Mouse (Mus musculus) heart, postnatal 25 days (tissue): ENCODE data around the gene 2300002M23Rik. TPM values are rescaled to one million over a fixed set of nuclear protein-coding genes. Genes with fewer than 3 reads are reported as not detected.

ENCODE experiments used
- DNase-seq: peaks from one replicate; pipeline ENCODE4 v3.0.0; 2022; ENCODE audit warnings: low spot score
- intact Hi-C: fragments of 180-260 bp; cut with DNase I; formaldehyde crosslinking; loops from one replicate; pipeline ENCODE4 v1.15.1; 2025
- total RNA-seq, 2 experiments: library from RNA; stranded (reverse); gene quantifications; 2 replicates each; pipeline ENCODE4 v1.2.3; 2021

2300002M23Rik gene
- total RNA-seq, 2 experiments from 2014 or later, result not detected

GRCm38 (mm10) chr17:35594456-35594855 lies 27.2 kb downstream of the 2300002M23Rik start:
- no peak for DNase-seq
- intact Hi-C loops, result loop anchor here (5.0 kb wide), 1 partner anchor 143 kb away; no protein-coding TSS in a partner anchor

DNA sequence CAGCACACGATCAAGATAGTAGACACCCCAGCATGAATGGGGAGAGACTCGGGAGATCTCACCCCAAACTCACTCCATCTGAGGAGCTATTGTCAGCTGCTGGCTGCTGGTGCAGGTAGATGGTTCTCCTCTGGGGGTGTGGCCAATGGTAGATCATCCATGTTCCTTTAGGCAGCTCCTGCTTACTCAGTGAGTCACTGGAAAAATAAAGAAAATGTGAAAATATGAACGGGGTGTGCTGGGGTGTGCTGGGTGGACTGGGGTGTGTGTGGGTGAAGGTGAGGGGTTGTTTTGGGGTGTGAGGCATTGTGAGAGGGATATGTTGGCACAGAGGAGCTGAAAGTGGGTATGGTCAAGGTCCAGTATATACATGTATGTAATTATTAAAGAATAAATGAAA lies 30.1 kb downstream of the 2300002M23Rik start:
- intact Hi-C loops, result no loop called here
- no peak for DNase-seq

- no peak for DNase-seq
- intact Hi-C loops, result no loop called here
Measured at GRCm38 (mm10) chr17:35601249-35601648, 34.0 kb downstream of the 2300002M23Rik start, which contains the start of gene Sfta2. Gene Sfta2, plus strand, starts transcription at chr17:35601549.

DNA sequence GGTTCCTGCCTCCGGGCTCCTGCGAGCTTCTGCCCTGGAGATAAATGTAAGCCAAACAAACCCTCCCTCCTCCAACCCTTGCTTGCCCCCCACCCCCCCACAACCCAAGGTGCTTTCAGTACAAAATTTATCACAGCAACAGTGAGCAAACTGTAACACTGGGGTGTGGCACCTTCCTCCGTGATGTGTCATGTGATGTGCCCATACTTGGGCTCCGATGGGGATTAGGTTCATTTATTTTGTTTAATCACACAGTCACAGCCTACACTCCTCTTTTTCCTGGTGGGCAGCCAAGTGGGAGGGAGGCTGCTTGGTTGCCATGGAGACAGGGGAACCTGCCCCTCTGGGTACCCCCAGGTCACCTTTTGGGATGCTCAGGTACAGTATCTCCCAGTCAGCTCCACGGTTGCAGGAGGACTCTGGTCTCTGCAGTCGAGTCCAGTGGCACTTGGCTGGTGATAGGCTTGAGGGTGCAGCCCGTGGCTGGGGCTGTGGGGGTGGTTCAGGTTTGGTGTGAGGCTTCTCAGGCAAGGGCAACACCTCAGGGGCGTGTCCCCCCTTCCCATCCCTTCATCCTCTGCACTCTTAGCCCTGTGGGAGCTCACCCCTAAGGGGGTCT lies 34.6 kb downstream of the 2300002M23Rik start:
- intact Hi-C loops, result no loop called here
- DNase-seq, result no peak

- DNase-seq, result no peak
- intact Hi-C loops, result no loop called here
Measured at GRCm38 (mm10) chr17:35617127-35617526, 49.9 kb downstream of the 2300002M23Rik start.

Other genes starting within 250 kb of the 2300002M23Rik start
- 1 to 10 TPM in 1 of 2 experiments, under 1 TPM in 1; 0.23 to 1.1 TPM for gene H2-Q1, start 247.0 kb upstream of the 2300002M23Rik start, total RNA-seq
- gene H2-Q2, start 225.2 kb upstream of the 2300002M23Rik start, total RNA-seq, result under 1 TPM; 0.95 to 0.99 TPM
- gene H2-Q4, start 187.8 kb upstream of the 2300002M23Rik start, total RNA-seq, result 10 to 100 TPM in 1 of 2 experiments, 1 to 10 TPM in 1; 7.9 to 11.0 TPM
- gene H2-Q6, start 142.6 kb upstream of the 2300002M23Rik start, total RNA-seq, result under 1 TPM; 0.34 to 0.75 TPM
- 1 to 10 TPM; 1.3 to 1.4 TPM for gene H2-Q7, start 128.3 kb upstream of the 2300002M23Rik start, total RNA-seq
- under 1 TPM; 0.13 to 0.14 TPM for gene H2-Q10, start 97.4 kb upstream of the 2300002M23Rik start, total RNA-seq
- not detected for gene Pou5f1, start 61.4 kb upstream of the 2300002M23Rik start, total RNA-seq
- gene Tcf19, start 50.6 kb upstream of the 2300002M23Rik start, total RNA-seq, result 1 to 10 TPM; 3.1 to 3.5 TPM
- 1 to 10 TPM; 2.2 to 2.8 TPM for gene Cchcr1, start 50.4 kb upstream of the 2300002M23Rik start, total RNA-seq
- gene Psors1c2, start 34.2 kb upstream of the 2300002M23Rik start, total RNA-seq, result not detected
- under 1 TPM; 0.26 to 0.28 TPM for gene Cdsn, start 15.3 kb upstream of the 2300002M23Rik start, total RNA-seq
- gene Sfta2, start 34.1 kb downstream of the 2300002M23Rik start, total RNA-seq, result not detected
- not detected for gene Gm9573, start 59.2 kb downstream of the 2300002M23Rik start, total RNA-seq
- not detected for gene Mucl3, start 76.2 kb downstream of the 2300002M23Rik start, total RNA-seq
- gene Vars2, start 100.1 kb downstream of the 2300002M23Rik start, total RNA-seq, result 10 to 100 TPM; 32.3 TPM
- gene Gtf2h4, start 106.3 kb downstream of the 2300002M23Rik start, total RNA-seq, result 10 to 100 TPM; 17.5 to 18.3 TPM
- 10 to 100 TPM; 33.1 to 41.7 TPM for gene Ddr1, start 137.2 kb downstream of the 2300002M23Rik start, total RNA-seq